Mouse (Mus musculus): ENCODE measurements at regions not wholly inside any gene's neighbourhood (a gene's known extent, or its start where the extent isn't known, plus 50 kb on each side); places are given as distances from the start of the nearest gene placed in this dataset.
A peak's percentile ranks its signal among the peaks of the same experiment; 100 is the strongest.

- 75% methylated on average over 7 of the region's 7 CpGs for WGBS
Measured at GRCm38 (mm10) chr12:51047116-51047515, 300.7 kb upstream of the G2e3 start.

GRCm38 (mm10) chr12:51045437-51045836 lies 302.4 kb upstream of the G2e3 start:
- Histone ChIP-seq H3K27me3 (ENCODE audit: control insufficient read depth, insufficient read depth, low read length) (no peaks in the 10 kb centered on the region), H3K27ac (replicated peaks in 1 of 2; ENCODE audit: control insufficient read depth in 1 of 2, insufficient read depth in 1 of 2, low read depth in 2 of 2, low read length in 2 of 2) (peak overlapping the region in 1 of 2 experiments; percentile 33; a peak in 1 of 4 replicates), H3K4me1 (ENCODE audit: control insufficient read depth in 2 of 2, insufficient read depth in 2 of 2, low read length in 2 of 2) (peaks cover 5 to 19% of the 10 kb centered on the region in 2 experiments), H3K4me3 (ENCODE audit: control insufficient read depth in 1 of 2, insufficient read depth in 1 of 2, low read depth in 1 of 2, low read length in 2 of 2) (no peak overlapping the region), H3K9me3 (ENCODE audit: control insufficient read depth, low read length) (no peaks in the 10 kb centered on the region), H3K36me3 (ENCODE audit: control insufficient read depth, insufficient read depth, low read length) (no peaks in the 10 kb centered on the region), H3K9ac (ENCODE audit: low read length) (peak overlapping the region; percentile 11; the same call in 1 of the 2 replicates), H3K4me2 (ENCODE audit: low read length) (no peak overlapping the region)
- no peak for ATAC-seq (ENCODE audit: insufficient number of reproducible peaks, insufficient read depth, low FRiP score, low read depth)
- WGBS: 18% methylated on average over 9 of the region's 9 CpGs

More at GRCm38 (mm10) chr12:51047116-51047515, 300.7 kb upstream of the G2e3 start:
- no peak overlapping the region for H3K9ac ChIP-seq (ENCODE audit: low read length)
- no peaks in the 10 kb centered on the region for H3K9me3 ChIP-seq (ENCODE audit: control insufficient read depth, low read length)
- H3K4me3 ChIP-seq (ENCODE audit: control insufficient read depth in 1 of 2, insufficient read depth in 1 of 2, low read depth in 1 of 2, low read length in 2 of 2): no peak overlapping the region
- H3K4me2 ChIP-seq (ENCODE audit: low read length): no peak overlapping the region
- H3K27me3 ChIP-seq (ENCODE audit: control insufficient read depth, insufficient read depth, low read length): no peaks in the 10 kb centered on the region
- H3K4me1 ChIP-seq (ENCODE audit: control insufficient read depth in 2 of 2, insufficient read depth in 2 of 2, low read length in 2 of 2): peaks cover 5 to 19% of the 10 kb centered on the region in 2 experiments
- H3K27ac ChIP-seq (replicated peaks in 1 of 2; ENCODE audit: control insufficient read depth in 1 of 2, insufficient read depth in 1 of 2, low read depth in 2 of 2, low read length in 2 of 2): no peak overlapping the region
- no peaks in the 10 kb centered on the region for H3K36me3 ChIP-seq (ENCODE audit: control insufficient read depth, insufficient read depth, low read length)
- ATAC-seq (ENCODE audit: insufficient number of reproducible peaks, insufficient read depth, low FRiP score, low read depth): no peak

GRCm38 (mm10) chr12:51045020-51045419 lies 302.8 kb upstream of the G2e3 start:
- no peak for ATAC-seq (ENCODE audit: insufficient number of reproducible peaks, insufficient read depth, low FRiP score, low read depth)
- Histone ChIP-seq H3K4me3 (ENCODE audit: control insufficient read depth in 1 of 2, insufficient read depth in 1 of 2, low read depth in 1 of 2, low read length in 2 of 2) (no peak overlapping the region), H3K27me3 (ENCODE audit: control insufficient read depth, insufficient read depth, low read length) (no peaks in the 10 kb centered on the region), H3K4me1 (ENCODE audit: control insufficient read depth in 2 of 2, insufficient read depth in 2 of 2, low read length in 2 of 2) (peaks cover 5 to 19% of the 10 kb centered on the region in 2 experiments), H3K9ac (ENCODE audit: low read length) (peak overlapping the region; percentile 11; the same call in 1 of the 2 replicates), H3K9me3 (ENCODE audit: control insufficient read depth, low read length) (no peaks in the 10 kb centered on the region), H3K4me2 (ENCODE audit: low read length) (no peak overlapping the region), H3K27ac (replicated peaks in 1 of 2; ENCODE audit: control insufficient read depth in 1 of 2, insufficient read depth in 1 of 2, low read depth in 2 of 2, low read length in 2 of 2) (no peak overlapping the region; a peak in 1 of 4 replicates), H3K36me3 (ENCODE audit: control insufficient read depth, insufficient read depth, low read length) (no peaks in the 10 kb centered on the region)
- 10% methylated on average over 1 of the region's 1 CpGs for whole genome bisulfite sequencing

- H3K4me2 ChIP-seq (ENCODE audit: low read length): no peak overlapping the region
- H3K4me1 ChIP-seq (ENCODE audit: control insufficient read depth in 2 of 2, insufficient read depth in 2 of 2, low read length in 2 of 2): peaks cover 0 to 3% of the 10 kb centered on the region in 2 experiments; a peak in 1 of 4 replicates
- H3K9ac ChIP-seq (ENCODE audit: low read length): no peak overlapping the region
- no peak overlapping the region for H3K27ac ChIP-seq (replicated peaks in 1 of 2; ENCODE audit: control insufficient read depth in 1 of 2, insufficient read depth in 1 of 2, low read depth in 2 of 2, low read length in 2 of 2)
- no peaks in the 10 kb centered on the region for H3K9me3 ChIP-seq (ENCODE audit: control insufficient read depth, low read length)
- H3K36me3 ChIP-seq (ENCODE audit: control insufficient read depth, insufficient read depth, low read length): no peaks in the 10 kb centered on the region
- no peaks in the 10 kb centered on the region for H3K27me3 ChIP-seq (ENCODE audit: control insufficient read depth, insufficient read depth, low read length)
- H3K4me3 ChIP-seq (ENCODE audit: control insufficient read depth in 1 of 2, insufficient read depth in 1 of 2, low read depth in 1 of 2, low read length in 2 of 2): no peak overlapping the region
- no peak for ATAC-seq (ENCODE audit: insufficient number of reproducible peaks, insufficient read depth, low FRiP score, low read depth)
- whole genome bisulfite sequencing: 81% methylated on average over 2 of the region's 2 CpGs
Measured at GRCm38 (mm10) chr12:51032193-51032592, 315.7 kb upstream of the G2e3 start.

- Histone ChIP-seq H3K9me3 (ENCODE audit: control insufficient read depth, low read length) (no peaks in the 10 kb centered on the region), H3K27me3 (ENCODE audit: control insufficient read depth, insufficient read depth, low read length) (no peaks in the 10 kb centered on the region), H3K4me2 (ENCODE audit: low read length) (no peak overlapping the region), H3K36me3 (ENCODE audit: control insufficient read depth, insufficient read depth, low read length) (no peaks in the 10 kb centered on the region), H3K9ac (ENCODE audit: low read length) (no peak overlapping the region; the same call in 1 of the 2 replicates), H3K27ac (replicated peaks in 1 of 2; ENCODE audit: control insufficient read depth in 1 of 2, insufficient read depth in 1 of 2, low read depth in 2 of 2, low read length in 2 of 2) (no peak overlapping the region), H3K4me3 (ENCODE audit: control insufficient read depth in 1 of 2, insufficient read depth in 1 of 2, low read depth in 1 of 2, low read length in 2 of 2) (no peak overlapping the region), H3K4me1 (ENCODE audit: control insufficient read depth in 2 of 2, insufficient read depth in 2 of 2, low read length in 2 of 2) (peaks cover 0 to 18% of the 10 kb centered on the region in 2 experiments; a peak in 1 of 4 replicates)
- ATAC-seq (ENCODE audit: insufficient number of reproducible peaks, insufficient read depth, low FRiP score, low read depth): no peak
- 44% methylated on average over 10 of the region's 10 CpGs for WGBS
Measured at GRCm38 (mm10) chr12:51028601-51029174, 319.2 kb upstream of the G2e3 start.

- Histone ChIP-seq H3K9ac (ENCODE audit: low read length) (no peak overlapping the region), H3K4me2 (ENCODE audit: low read length) (no peak overlapping the region), H3K9me3 (ENCODE audit: control insufficient read depth, low read length) (no peaks in the 10 kb centered on the region), H3K4me3 (ENCODE audit: control insufficient read depth in 1 of 2, insufficient read depth in 1 of 2, low read depth in 1 of 2, low read length in 2 of 2) (no peak overlapping the region), H3K27ac (replicated peaks in 1 of 2; ENCODE audit: control insufficient read depth in 1 of 2, insufficient read depth in 1 of 2, low read depth in 2 of 2, low read length in 2 of 2) (no peak overlapping the region), H3K27me3 (ENCODE audit: control insufficient read depth, insufficient read depth, low read length) (no peaks in the 10 kb centered on the region), H3K4me1 (ENCODE audit: control insufficient read depth in 2 of 2, insufficient read depth in 2 of 2, low read length in 2 of 2) (peaks cover 0 to 18% of the 10 kb centered on the region in 2 experiments; a peak in 1 of 4 replicates), H3K36me3 (ENCODE audit: control insufficient read depth, insufficient read depth, low read length) (no peaks in the 10 kb centered on the region)
- ATAC-seq (ENCODE audit: insufficient number of reproducible peaks, insufficient read depth, low FRiP score, low read depth): no peak
- 37% methylated on average over 5 of the region's 5 CpGs for WGBS
Measured at GRCm38 (mm10) chr12:51026046-51026445, 321.8 kb upstream of the G2e3 start.

GRCm38 (mm10) chr12:51025531-51025930 lies 322.3 kb upstream of the G2e3 start:
- no peak; the same call in 1 of the 2 replicates for ATAC-seq (ENCODE audit: insufficient number of reproducible peaks, insufficient read depth, low FRiP score, low read depth)
- Histone ChIP-seq H3K36me3 (ENCODE audit: control insufficient read depth, insufficient read depth, low read length) (no peaks in the 10 kb centered on the region), H3K4me1 (ENCODE audit: control insufficient read depth in 2 of 2, insufficient read depth in 2 of 2, low read length in 2 of 2) (peaks cover 0 to 18% of the 10 kb centered on the region in 2 experiments; a peak in 1 of 4 replicates), H3K4me3 (ENCODE audit: control insufficient read depth in 1 of 2, insufficient read depth in 1 of 2, low read depth in 1 of 2, low read length in 2 of 2) (no peak overlapping the region), H3K9ac (ENCODE audit: low read length) (no peak overlapping the region), H3K27ac (replicated peaks in 1 of 2; ENCODE audit: control insufficient read depth in 1 of 2, insufficient read depth in 1 of 2, low read depth in 2 of 2, low read length in 2 of 2) (no peak overlapping the region), H3K4me2 (ENCODE audit: low read length) (no peak overlapping the region), H3K9me3 (ENCODE audit: control insufficient read depth, low read length) (no peaks in the 10 kb centered on the region), H3K27me3 (ENCODE audit: control insufficient read depth, insufficient read depth, low read length) (no peaks in the 10 kb centered on the region)
- WGBS: 17% methylated on average over 3 of the region's 3 CpGs
